Mouse (Mus musculus) liver, embryonic 15.5 days (tissue): Measurements from ENCODE around the gene Tyrobp. TPM values are rescaled to one million over a fixed set of nuclear protein-coding genes. Genes with fewer than 3 reads are reported as not detected.

Experiments used
- ATAC-seq: fragments of 200-750 bp; cut with Nextera tagmentation; 2 replicates; pipeline ENCODE4 v1.8.0; 2017; ENCODE audit warnings: moderate number of reproducible peaks, mild to moderate bottlenecking, moderate library complexity; ENCODE audit not compliant: insufficient read depth
- H3K27ac ChIP-seq: fragments of 300-500 bp; sonication (generic); replicated peaks from 2 replicates; pipeline ENCODE4 v1.5.1; 2015; ENCODE audit warnings: mild to moderate bottlenecking, inconsistent platforms
- H3K27me3 ChIP-seq: fragments of 300-500 bp; sonication (generic); 2 replicates; pipeline ENCODE4 v1.6.1; 2015; ENCODE audit warnings: mild to moderate bottlenecking, inconsistent platforms
- H3K36me3 ChIP-seq: fragments of 300-500 bp; sonication (generic); replicated peaks from 2 replicates; pipeline ENCODE4 v1.6.1; 2015; ENCODE audit warnings: moderate library complexity, mild to moderate bottlenecking, inconsistent platforms
- H3K4me1 ChIP-seq: fragments of 300-500 bp; sonication (generic); replicated peaks from 2 replicates; pipeline ENCODE4 v1.6.1; 2015; ENCODE audit warnings: inconsistent platforms
- H3K4me2 ChIP-seq: fragments of 300-500 bp; sonication (generic); 2 replicates; pipeline ENCODE4 v1.6.1; 2015; ENCODE audit warnings: moderate library complexity, mild to moderate bottlenecking, inconsistent platforms
- H3K4me3 ChIP-seq: fragments of 300-500 bp; sonication (generic); replicated peaks from 2 replicates; pipeline ENCODE4 v1.5.1; 2015; ENCODE audit warnings: mild to moderate bottlenecking, inconsistent platforms
- H3K9ac ChIP-seq: fragments of 300-500 bp; sonication (generic); 2 replicates; pipeline ENCODE4 v1.6.1; 2015; ENCODE audit warnings: moderate library complexity, mild to moderate bottlenecking, inconsistent platforms
- H3K9me3 ChIP-seq: fragments of 300-500 bp; sonication (generic); replicated peaks from 2 replicates; pipeline ENCODE4 v1.6.1; 2016; ENCODE audit warnings: inconsistent platforms
- WGBS: fragments of 180-500 bp; shearing (Covaris S2); methylation state at CpG from one replicate; pipeline ENCODE4 v1.1.7; 2015; ENCODE audit warnings: mixed read lengths; ENCODE audit not compliant: insufficient replicate concordance; 5-methylcytosine and 5-hydroxymethylcytosine counted together
- polyA plus RNA-seq: library from polyadenylated mRNA; unstranded; fragments of >200 nt; fragmentation: Nextera tagmentation; extraction: Ambion mirVana; gene quantifications from 2 replicates; pipeline ENCODE4 v1.2.1, GENCODE M21; 2015

Tyrobp gene
- polyA plus RNA-seq, 1 experiment from 2014 or later = 146 TPM

- Histone ChIP-seq H3K9me3 (no peaks in the 10 kb centered on the region), H3K36me3 (no peaks in the 10 kb centered on the region), H3K27ac (no peak overlapping the region), H3K27me3 (peaks cover 93% of the 10 kb centered on the region), H3K4me3 (no peak overlapping the region), H3K4me2 (no peak overlapping the region), H3K9ac (no peak overlapping the region), H3K4me1 (no peaks in the 10 kb centered on the region)
- WGBS = 27% methylated on average over 7 of the region's 7 CpGs
- ATAC-seq = no peak
Measured at GRCm38 (mm10) chr7:30463568-30463967, 50.0 kb downstream of the Tyrobp start.

- Histone ChIP-seq H3K27ac (no peak overlapping the region), H3K9me3 (no peaks in the 10 kb centered on the region), H3K27me3 (peaks cover 88% of the 10 kb centered on the region), H3K4me1 (no peaks in the 10 kb centered on the region), H3K4me2 (no peak overlapping the region), H3K36me3 (no peaks in the 10 kb centered on the region), H3K9ac (no peak overlapping the region), H3K4me3 (no peak overlapping the region)
- WGBS = 17% methylated on average over 4 of the region's 4 CpGs
- no peak for ATAC-seq
Measured at GRCm38 (mm10) chr7:30463996-30464395, 50.4 kb downstream of the Tyrobp start.

GRCm38 (mm10) chr7:30464816-30465300, 51.3 kb downstream of the Tyrobp start:
- no peaks in the 10 kb centered on the region for H3K9me3 ChIP-seq
- no peak for ATAC-seq
- H3K27ac ChIP-seq = no peak overlapping the region
- no peak overlapping the region for H3K9ac ChIP-seq
- no peaks in the 10 kb centered on the region for H3K36me3 ChIP-seq
- H3K27me3 ChIP-seq = peaks cover 80% of the 10 kb centered on the region
- no peak overlapping the region for H3K4me3 ChIP-seq
- no peak overlapping the region for H3K4me2 ChIP-seq
- no peaks in the 10 kb centered on the region for H3K4me1 ChIP-seq
- 9% methylated on average over 6 of the region's 6 CpGs for WGBS

Other genes with a start within 250 kb of the Tyrobp start
- 4.2 and 4.5 TPM in 2 replicates for gene Zfp146, start 244.0 kb upstream of the Tyrobp start, polyA plus RNA-seq
- gene Cox7a1, start 229.6 kb upstream of the Tyrobp start, polyA plus RNA-seq = 5.6 and 7.7 TPM in 2 replicates
- gene Capns1, start 214.9 kb upstream of the Tyrobp start, polyA plus RNA-seq = 36.2 and 40.8 TPM in 2 replicates
- 43.3 and 44.4 TPM in 2 replicates for gene Polr2i, start 181.8 kb upstream of the Tyrobp start, polyA plus RNA-seq
- 42.0 and 44.0 TPM in 2 replicates for gene Tbcb, start 181.5 kb upstream of the Tyrobp start, polyA plus RNA-seq
- gene Ovol3, start 178.0 kb upstream of the Tyrobp start, polyA plus RNA-seq = not detected in 2 replicates
- gene Thap8, start 133.7 kb upstream of the Tyrobp start, polyA plus RNA-seq = 0.17 TPM in 2 replicates
- 8.1 and 8.9 TPM in 2 replicates for gene Wdr62, start 133.3 kb upstream of the Tyrobp start, polyA plus RNA-seq
- gene Clip3, start 122.0 kb upstream of the Tyrobp start, polyA plus RNA-seq = 0.55 and 0.76 TPM in 2 replicates
- gene Alkbh6, start 105.0 kb upstream of the Tyrobp start, polyA plus RNA-seq = 15.9 and 16.5 TPM in 2 replicates
- 15.7 and 20.2 TPM in 2 replicates for gene Syne4, start 99.0 kb upstream of the Tyrobp start, polyA plus RNA-seq
- 1.4 and 2.0 TPM in 2 replicates for gene E130208F15Rik, start 92.0 kb upstream of the Tyrobp start, polyA plus RNA-seq
- 4.3 and 5.1 TPM in 2 replicates for gene Sdhaf1, start 89.9 kb upstream of the Tyrobp start, polyA plus RNA-seq
- 1.9 and 2.0 TPM in 2 replicates for gene Lrfn3, start 51.0 kb upstream of the Tyrobp start, polyA plus RNA-seq
- 6.7 and 7.0 TPM in 2 replicates for gene Hcst, start 6.1 kb downstream of the Tyrobp start, polyA plus RNA-seq
- 1.6 and 1.8 TPM in 2 replicates for gene Nfkbid, start 8.0 kb downstream of the Tyrobp start, polyA plus RNA-seq
- 5.3 and 6.2 TPM in 2 replicates for gene Aplp1, start 31.8 kb downstream of the Tyrobp start, polyA plus RNA-seq
- 0.03 and 0.37 TPM in 2 replicates for gene Kirrel2, start 43.9 kb downstream of the Tyrobp start, polyA plus RNA-seq
- 0.10 TPM in 1 of 2 replicates, not detected in the other for gene Nphs1, start 44.6 kb downstream of the Tyrobp start, polyA plus RNA-seq
- 57.8 and 78.4 TPM in 2 replicates for gene Prodh2, start 79.9 kb downstream of the Tyrobp start, polyA plus RNA-seq
- 2.6 and 3.0 TPM in 2 replicates for gene Arhgap33, start 121.3 kb downstream of the Tyrobp start, polyA plus RNA-seq
- 4.9 and 5.3 TPM in 2 replicates for gene Hspb6, start 138.4 kb downstream of the Tyrobp start, polyA plus RNA-seq
- gene Proser3, start 138.5 kb downstream of the Tyrobp start, polyA plus RNA-seq = 2.0 and 2.7 TPM in 2 replicates
- 23.4 and 26.1 TPM in 2 replicates for gene Lin37, start 146.1 kb downstream of the Tyrobp start, polyA plus RNA-seq
- gene U2af1l4, start 149.5 kb downstream of the Tyrobp start, polyA plus RNA-seq = 32.4 and 35.4 TPM in 2 replicates
- gene Gm49396, start 149.6 kb downstream of the Tyrobp start, polyA plus RNA-seq = 3.4 and 4.1 TPM in 2 replicates
- 60.6 and 65.5 TPM in 2 replicates for gene Psenen, start 149.9 kb downstream of the Tyrobp start, polyA plus RNA-seq
- 2.3 and 2.8 TPM in 2 replicates for gene Igflr1, start 151.7 kb downstream of the Tyrobp start, polyA plus RNA-seq
- 2.4 and 2.9 TPM in 2 replicates for gene Kmt2b, start 175.0 kb downstream of the Tyrobp start, polyA plus RNA-seq
- 0.17 and 0.22 TPM in 2 replicates for gene Zbtb32, start 185.1 kb downstream of the Tyrobp start, polyA plus RNA-seq
- 0.06 TPM in 1 of 2 replicates, not detected in the other for gene Upk1a, start 199.1 kb downstream of the Tyrobp start, polyA plus RNA-seq
- 514 and 565 TPM in 2 replicates for gene Cox6b1, start 212.4 kb downstream of the Tyrobp start, polyA plus RNA-seq
- not detected in 2 replicates for gene Etv2, start 222.1 kb downstream of the Tyrobp start, polyA plus RNA-seq
- gene Rbm42, start 236.6 kb downstream of the Tyrobp start, polyA plus RNA-seq = 49.4 and 54.0 TPM in 2 replicates